Mouse (Mus musculus): ENCODE data around the gene Uhmk1. TPM values are rescaled to one million over a fixed set of nuclear protein-coding genes. Genes with fewer than 3 reads are reported as not detected.

Gene Uhmk1
- total RNA-seq, 1 experiment from 2014 or later: 68.4 TPM

GRCm38 (mm10) chr1:170174814-170175332 is 40.3 kb downstream of the Uhmk1 start, which contains the start of gene Uap1:
Uap1 (minus strand) TSS chr1:170174957.
- DNase-seq: peak; percentile 98

DNA sequence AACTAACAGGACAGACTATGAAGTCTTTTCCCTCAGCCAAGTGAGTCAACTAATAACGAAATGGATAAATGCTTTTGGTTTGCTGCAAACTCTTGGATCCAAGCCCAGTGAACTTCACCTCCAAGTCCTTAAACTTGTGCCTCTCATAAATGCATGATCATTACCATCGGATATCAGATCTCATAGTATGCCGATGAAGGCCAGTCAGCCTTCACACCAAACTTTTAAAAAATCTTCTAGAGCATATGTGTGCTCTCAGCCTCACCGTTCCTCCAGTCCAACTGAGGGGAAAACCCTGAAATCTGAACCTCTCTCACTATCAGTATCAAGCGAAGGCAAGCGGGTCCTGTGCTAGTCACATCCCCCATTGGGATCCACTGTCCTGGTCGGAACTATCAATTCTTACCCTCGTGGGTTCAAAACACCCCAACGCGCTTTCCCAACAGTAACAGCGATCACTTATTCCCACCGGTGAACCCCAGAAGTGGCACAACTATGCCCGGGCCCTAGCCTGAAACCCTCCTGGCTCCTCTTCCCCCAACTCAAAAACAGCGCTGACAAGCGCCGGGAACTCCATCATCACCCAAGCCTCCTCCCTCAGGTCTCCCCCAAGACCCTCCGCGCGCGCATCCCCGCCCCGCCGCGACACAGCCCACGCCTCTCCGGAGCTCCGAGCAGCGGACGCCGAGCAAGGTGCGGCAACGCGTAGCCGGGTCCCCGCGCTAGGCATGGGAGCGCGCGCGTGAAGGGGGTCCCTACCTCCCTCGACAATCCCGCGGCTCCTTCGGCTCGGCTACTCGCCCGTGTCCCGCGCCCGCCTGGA is 41.0 kb downstream of the Uhmk1 start:
- DNase-seq: peak; percentile 9

DNA sequence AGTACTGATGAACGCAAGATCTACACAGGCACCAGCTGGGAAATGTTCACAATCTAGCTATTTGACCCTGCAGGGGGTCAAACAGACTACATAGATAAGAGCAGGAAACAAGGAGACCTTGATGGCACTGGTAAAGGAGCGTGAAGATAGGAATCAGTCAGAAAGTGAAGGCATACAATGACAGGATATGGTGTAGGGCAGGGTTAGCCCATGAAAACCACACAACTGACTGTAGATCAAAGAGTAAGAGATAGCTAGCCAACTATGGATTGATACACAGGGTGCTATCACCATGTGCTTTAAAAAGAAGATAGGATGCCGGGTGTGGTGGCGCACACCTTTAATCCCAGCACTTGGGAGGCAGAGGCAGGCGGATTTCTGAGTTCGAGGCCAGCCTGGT is 47.4 kb downstream of the Uhmk1 start:
- no peak for DNase-seq

GRCm38 (mm10) chr1:170164913-170165312 is 50.3 kb downstream of the Uhmk1 start:
- no peak for DNase-seq

DNA sequence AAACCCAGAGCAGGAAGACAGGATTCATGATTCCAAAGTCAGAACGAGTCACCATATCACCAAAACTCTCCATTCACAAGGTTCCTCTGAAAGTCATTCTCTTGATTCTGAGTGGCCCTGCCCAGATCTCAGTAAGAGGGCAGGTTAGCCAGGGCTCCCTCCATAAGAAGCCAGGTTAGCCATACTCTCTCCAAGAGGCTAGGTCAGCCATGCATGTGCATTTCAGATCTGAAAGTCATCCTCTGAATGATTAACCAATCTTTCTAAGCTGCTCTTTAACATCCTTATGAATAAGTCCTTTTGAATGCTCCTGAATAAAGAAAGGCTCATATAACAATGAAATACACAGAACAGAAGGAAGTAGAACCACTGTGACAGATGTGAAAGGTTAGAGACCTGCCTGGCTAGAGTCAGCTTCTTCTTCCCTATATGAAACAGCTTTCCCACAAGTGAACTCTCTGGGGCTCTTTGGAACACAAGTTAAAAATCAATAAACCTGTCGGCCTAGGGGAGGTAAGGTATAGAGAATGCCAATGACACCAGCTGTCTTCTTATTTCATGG is 51.1 kb downstream of the Uhmk1 start:
- DNase-seq: no peak

GRCm38 (mm10) chr1:170163398-170163943 is 51.7 kb downstream of the Uhmk1 start:
- no peak for DNase-seq

GRCm38 (mm10) chr1:170161852-170162251 is 53.3 kb downstream of the Uhmk1 start:
- peak; percentile 12 for DNase-seq

GRCm38 (mm10) chr1:170160397-170160938 is 54.7 kb downstream of the Uhmk1 start:
- DNase-seq: no peak

- DNase-seq: no peak
Observed at GRCm38 (mm10) chr1:170159707-170160106, 55.5 kb downstream of the Uhmk1 start.

DNA sequence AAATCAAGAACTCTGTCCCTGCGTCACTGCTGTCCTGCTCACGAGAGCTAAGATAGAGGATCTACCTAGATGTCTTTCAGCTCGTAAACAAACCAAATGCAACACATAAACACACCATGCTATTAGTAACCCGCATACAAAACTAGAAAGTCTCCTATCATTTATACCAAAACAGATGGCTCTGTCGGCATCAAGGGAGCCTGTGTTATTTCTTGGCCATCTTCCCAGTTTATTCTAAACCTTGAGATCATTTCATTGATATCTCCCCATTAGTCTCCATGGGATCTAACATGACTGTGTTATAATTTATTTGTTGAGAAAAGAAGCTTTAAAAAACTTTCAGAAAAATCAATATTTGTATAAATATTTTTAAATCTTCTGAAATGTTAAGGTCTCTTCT is 59.4 kb downstream of the Uhmk1 start:
- no peak for DNase-seq

- no peak for DNase-seq
Observed at GRCm38 (mm10) chr1:170155298-170155697, 59.9 kb downstream of the Uhmk1 start.

- DNase-seq: no peak
Observed at GRCm38 (mm10) chr1:170153986-170154385, 61.2 kb downstream of the Uhmk1 start.

DNA sequence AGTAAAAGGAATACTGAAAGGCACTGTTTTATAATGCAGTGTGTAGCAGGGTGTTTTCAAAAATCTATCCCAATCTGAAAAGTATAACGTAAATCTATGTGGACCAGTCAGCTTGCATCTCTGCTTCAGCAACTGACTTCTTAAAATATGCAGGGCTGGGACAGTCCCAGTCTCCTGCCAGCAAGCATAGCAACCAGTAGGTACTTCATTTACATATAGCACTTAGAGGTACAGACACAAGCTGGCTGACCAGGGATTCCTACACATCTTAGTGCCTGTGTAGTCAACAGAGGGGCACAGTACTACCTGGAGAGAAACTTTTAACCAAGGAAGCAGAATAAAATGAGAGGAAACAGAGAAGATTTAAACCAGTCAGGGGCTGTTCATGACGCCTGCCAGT is 62.6 kb downstream of the Uhmk1 start:
- DNase-seq: no peak

DNA sequence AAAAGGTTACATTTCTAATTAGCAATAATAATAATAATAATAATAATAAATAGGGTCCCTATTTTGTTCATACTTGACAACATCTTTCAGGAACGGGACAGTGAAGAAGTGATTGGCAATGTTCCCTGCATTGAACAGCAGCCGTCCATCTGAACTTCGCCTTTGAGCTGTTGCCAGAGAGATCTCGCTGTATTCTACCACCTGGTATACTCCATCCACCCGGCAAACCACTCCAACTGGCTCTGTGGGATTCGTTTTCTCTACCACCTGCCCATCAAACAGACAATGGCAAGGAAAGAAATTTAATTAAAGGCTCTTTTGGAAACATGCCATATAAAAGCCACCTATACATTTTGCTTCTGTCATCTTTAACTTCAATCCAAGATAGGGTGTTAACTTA is 64.3 kb downstream of the Uhmk1 start:
- no peak for DNase-seq

DNA sequence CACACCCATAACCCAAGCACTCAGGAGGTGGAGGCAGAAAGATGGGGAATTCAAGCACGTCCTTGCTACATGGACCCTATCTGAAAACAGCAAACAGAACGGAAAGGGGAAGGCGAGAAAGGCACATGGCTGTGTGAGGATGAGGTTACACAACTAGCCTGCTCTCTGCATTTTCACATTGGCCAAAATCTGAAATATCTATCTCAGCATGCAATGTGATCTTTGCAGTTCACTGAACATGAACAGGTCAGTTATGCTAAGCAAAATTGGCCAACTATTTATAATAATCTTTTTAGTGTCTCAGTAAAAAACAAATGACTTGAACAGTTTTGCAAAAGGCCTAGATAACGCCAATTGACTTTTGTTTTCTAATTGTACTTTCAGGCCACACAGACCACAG is 65.4 kb downstream of the Uhmk1 start:
- DNase-seq: no peak

GRCm38 (mm10) chr1:170148536-170148935 is 66.7 kb downstream of the Uhmk1 start:
- no peak for DNase-seq

GRCm38 (mm10) chr1:170147651-170148448 is 67.3 kb downstream of the Uhmk1 start:
- peak; percentile 22 for DNase-seq

- no peak for DNase-seq
Observed at GRCm38 (mm10) chr1:170145606-170146005, 69.6 kb downstream of the Uhmk1 start.

All from adrenal gland, postnatal 25 days (tissue).